Mouse (Mus musculus) MEL (cell line): Measurements from ENCODE around the gene Mtfp1. TPM values are rescaled to one million over a fixed set of nuclear protein-coding genes. Genes with fewer than 3 reads are reported as not detected.

Source experiments
- DNase-seq: peaks from one replicate; pipeline ENCODE4 v3.0.0; 2011; ENCODE audit warnings: low read depth, low spot score
- H3K27ac ChIP-seq: 2 replicates; pipeline ENCODE4 v1.5.1; 2012; ENCODE audit warnings: low read depth, mild to moderate bottlenecking, control low read depth, low read length, moderate library complexity; ENCODE audit not compliant: control insufficient read depth
- H3K27me3 ChIP-seq, 2 experiments: fragments of 150-350 bp in 1 of 2; sonication (generic) in 1 of 2; 2 replicates each; pipeline ENCODE4 v1.6.1; 2012; ENCODE audit warnings: low read length in 2 of 2, mild to moderate bottlenecking in 2 of 2, improper control_type of control experiment in 1 of 2, moderate library complexity in 1 of 2; ENCODE audit not compliant: insufficient read depth in 2 of 2, control insufficient read depth in 1 of 2
- H3K36me3 ChIP-seq, 2 experiments: 2 replicates each; pipeline ENCODE4 v1.6.1; 2012 to 2014; ENCODE audit warnings: low read length in 2 of 2, improper control_type of control experiment in 1 of 2, inconsistent platforms in 1 of 2, mild to moderate bottlenecking in 1 of 2; ENCODE audit not compliant: insufficient read depth in 2 of 2, control insufficient read depth in 1 of 2
- H3K4me1 ChIP-seq, 2 experiments: fragments of 150-350 bp in 1 of 2; sonication (generic) in 1 of 2; 2 replicates each; pipeline ENCODE4 v1.6.1; 2012; ENCODE audit warnings: low read length in 2 of 2, improper control_type of control experiment in 1 of 2, mild to moderate bottlenecking in 1 of 2; ENCODE audit not compliant: insufficient read depth in 2 of 2, control insufficient read depth in 1 of 2
- H3K4me3 ChIP-seq, 2 experiments: fragments of 150-350 bp in 1 of 2; sonication (generic) in 1 of 2; 2 replicates each; pipeline ENCODE4 v1.5.1; 2012; ENCODE audit warnings: low read depth in 2 of 2, low read length in 2 of 2, mild to moderate bottlenecking in 2 of 2, moderate library complexity in 2 of 2, control low read depth in 1 of 2, improper control_type of control experiment in 1 of 2; ENCODE audit not compliant: control insufficient read depth in 1 of 2, insufficient read depth in 1 of 2
- H3K79me2 ChIP-seq: 2 replicates; pipeline ENCODE4 v1.6.1; 2012; ENCODE audit warnings: mild to moderate bottlenecking, low read length, moderate library complexity; ENCODE audit not compliant: control insufficient read depth, poor library complexity, insufficient read depth
- H3K9ac ChIP-seq: 2 replicates; pipeline ENCODE4 v1.6.1; 2012; ENCODE audit warnings: low read depth, mild to moderate bottlenecking, control low read depth, low read length, moderate library complexity; ENCODE audit not compliant: control insufficient read depth, poor library complexity, severe bottlenecking
- H3K9me3 ChIP-seq: fragments of 150-350 bp; sonication (generic); replicated peaks from 2 replicates; pipeline ENCODE4 v1.6.1; 2012; ENCODE audit warnings: mild to moderate bottlenecking, low read length, improper control_type of control experiment, moderate library complexity; ENCODE audit not compliant: insufficient read depth
- BHLHE40 ChIP-seq: IDR thresholded peaks from 2 replicates; pipeline ENCODE4 v1.6.1; 2012; ENCODE audit warnings: low read depth, mild to moderate bottlenecking, inconsistent platforms, low read length, improper control_type of control experiment, borderline replicate concordance
- CHD2 ChIP-seq: IDR thresholded peaks from 2 replicates; pipeline ENCODE4 v1.6.1; 2011; ENCODE audit warnings: low read length, improper control_type of control experiment
- E2F4 ChIP-seq: IDR thresholded peaks from 2 replicates; pipeline ENCODE4 v1.6.1; 2011; ENCODE audit warnings: low read depth, low read length, improper control_type of control experiment, borderline replicate concordance
- EP300 ChIP-seq, 2 experiments: IDR thresholded peaks; 2 replicates each; pipeline ENCODE4 v1.6.1; 2011; ENCODE audit warnings: improper control_type of control experiment in 2 of 2, low read length in 2 of 2, low read depth in 1 of 2, mild to moderate bottlenecking in 1 of 2
- GATA1 ChIP-seq: IDR thresholded peaks from 2 replicates; pipeline ENCODE4 v1.6.1; 2011; ENCODE audit warnings: low read depth, low read length, improper control_type of control experiment
- HCFC1 ChIP-seq: IDR thresholded peaks from 2 replicates; pipeline ENCODE4 v1.6.1; 2012; ENCODE audit warnings: low read depth, mild to moderate bottlenecking, inconsistent platforms, low read length, improper control_type of control experiment, moderate library complexity
- JUND ChIP-seq: IDR thresholded peaks from 2 replicates; pipeline ENCODE4 v1.6.1; 2011; ENCODE audit warnings: low read depth, mild to moderate bottlenecking, improper control_type of control experiment, low read length
- MAX ChIP-seq: IDR thresholded peaks from 2 replicates; pipeline ENCODE4 v1.6.1; 2011; ENCODE audit warnings: low read length, improper control_type of control experiment
- MXI1 ChIP-seq: IDR thresholded peaks from 2 replicates; pipeline ENCODE4 v1.6.1; 2011; ENCODE audit warnings: mild to moderate bottlenecking, low read depth, low read length, improper control_type of control experiment
- MYB ChIP-seq: IDR thresholded peaks from 2 replicates; pipeline ENCODE4 v1.6.1; 2011; ENCODE audit warnings: mild to moderate bottlenecking, low read depth, low read length, improper control_type of control experiment
- MYC ChIP-seq: IDR thresholded peaks from 2 replicates; pipeline ENCODE4 v1.6.1; 2011; ENCODE audit warnings: low read depth, mild to moderate bottlenecking, low read length, improper control_type of control experiment, moderate library complexity
- NELFE ChIP-seq: IDR thresholded peaks from 2 replicates; pipeline ENCODE4 v1.6.1; 2011; ENCODE audit warnings: low read depth, low read length, improper control_type of control experiment
- NRF1 ChIP-seq: IDR thresholded peaks from 2 replicates; pipeline ENCODE4 v1.6.1; 2014; ENCODE audit warnings: low read depth, mild to moderate bottlenecking, inconsistent platforms, low read length, improper control_type of control experiment, moderate library complexity; ENCODE audit not compliant: poor library complexity, insufficient read depth, severe bottlenecking
- POLR2A ChIP-seq, 2 experiments: IDR thresholded peaks; 2 replicates each; pipeline ENCODE4 v1.6.1; 2011 to 2012; ENCODE audit warnings: low read length in 2 of 2, mild to moderate bottlenecking in 2 of 2, control low read depth in 1 of 2, improper control_type of control experiment in 1 of 2, low read depth in 1 of 2, moderate library complexity in 1 of 2; ENCODE audit not compliant: control insufficient read depth in 1 of 2, insufficient read depth in 1 of 2, poor library complexity in 1 of 2
- POLR2AphosphoS2 ChIP-seq: IDR thresholded peaks from 2 replicates; pipeline ENCODE4 v1.6.1; 2011; ENCODE audit warnings: low read length, improper control_type of control experiment
- RAD21 ChIP-seq: IDR thresholded peaks from 2 replicates; pipeline ENCODE4 v1.6.1; 2011; ENCODE audit warnings: mild to moderate bottlenecking, low read depth, low read length, improper control_type of control experiment
- RCOR1 ChIP-seq: IDR thresholded peaks from 2 replicates; pipeline ENCODE4 v1.6.1; 2012; ENCODE audit warnings: low read depth, mild to moderate bottlenecking, inconsistent platforms, low read length, improper control_type of control experiment
- SIN3A ChIP-seq: IDR thresholded peaks from 2 replicates; pipeline ENCODE4 v1.6.1; 2012; ENCODE audit warnings: low read length, improper control_type of control experiment, inconsistent platforms
- SMC3 ChIP-seq: IDR thresholded peaks from 2 replicates; pipeline ENCODE4 v1.6.1; 2011; ENCODE audit warnings: low read depth, low read length, improper control_type of control experiment
- TBP ChIP-seq: IDR thresholded peaks from 2 replicates; pipeline ENCODE4 v1.8.0; 2011; ENCODE audit warnings: low read depth, low read length, improper control_type of control experiment
- TCF12 ChIP-seq: IDR thresholded peaks from 2 replicates; pipeline ENCODE4 v1.6.1; 2014; ENCODE audit warnings: low read depth, mild to moderate bottlenecking, inconsistent platforms, low read length, improper control_type of control experiment, moderate library complexity
- UBTF ChIP-seq: IDR thresholded peaks from 2 replicates; pipeline ENCODE4 v1.6.1; 2012; ENCODE audit warnings: low read depth, mild to moderate bottlenecking, inconsistent platforms, low read length, improper control_type of control experiment, moderate library complexity, borderline replicate concordance; ENCODE audit not compliant: insufficient read depth
- USF1 ChIP-seq: IDR thresholded peaks from 2 replicates; pipeline ENCODE4 v1.6.1; 2014; ENCODE audit warnings: low read depth, mild to moderate bottlenecking, inconsistent platforms, low read length, improper control_type of control experiment, moderate library complexity
- ZC3H11A ChIP-seq: IDR thresholded peaks from 2 replicates; pipeline ENCODE4 v1.6.1; 2012; ENCODE audit warnings: low read depth, mild to moderate bottlenecking, inconsistent platforms, low read length, improper control_type of control experiment
- ZMIZ1 ChIP-seq: IDR thresholded peaks from 2 replicates; pipeline ENCODE4 v1.6.1; 2012; ENCODE audit warnings: low read depth, mild to moderate bottlenecking, inconsistent platforms, low read length, improper control_type of control experiment, moderate library complexity
- ZNF384 ChIP-seq: IDR thresholded peaks from 2 replicates; pipeline ENCODE4 v1.6.1; 2012; ENCODE audit warnings: low read depth, mild to moderate bottlenecking, inconsistent platforms, low read length, improper control_type of control experiment
- polyA plus RNA-seq, 2 experiments: library from polyadenylated mRNA; stranded (reverse) in 1 of 2; unstranded in 1 of 2; fragments of >175 nt in 1 of 2; fragments of >200 nt in 1 of 2; gene quantifications; 2 replicates each; pipeline versions ENCODE4 v1.2.1 to v1.2.4; 2012; ENCODE audit warnings: low replicate concordance in 2 of 2, low read depth in 1 of 2; ENCODE audit not compliant: insufficient read length in 2 of 2, insufficient read depth in 1 of 2, missing spikeins in 1 of 2
- total RNA-seq: library from RNA; depleted of rRNA; stranded (reverse); fragments of 300-350 nt; gene quantifications from 2 replicates; pipeline ENCODE4 v1.2.3, GENCODE M21; 2012

Mtfp1 gene
- total and polyA plus RNA-seq, 3 experiments, result 70.5 to 84.8 TPM; not detected in 1

DNA sequence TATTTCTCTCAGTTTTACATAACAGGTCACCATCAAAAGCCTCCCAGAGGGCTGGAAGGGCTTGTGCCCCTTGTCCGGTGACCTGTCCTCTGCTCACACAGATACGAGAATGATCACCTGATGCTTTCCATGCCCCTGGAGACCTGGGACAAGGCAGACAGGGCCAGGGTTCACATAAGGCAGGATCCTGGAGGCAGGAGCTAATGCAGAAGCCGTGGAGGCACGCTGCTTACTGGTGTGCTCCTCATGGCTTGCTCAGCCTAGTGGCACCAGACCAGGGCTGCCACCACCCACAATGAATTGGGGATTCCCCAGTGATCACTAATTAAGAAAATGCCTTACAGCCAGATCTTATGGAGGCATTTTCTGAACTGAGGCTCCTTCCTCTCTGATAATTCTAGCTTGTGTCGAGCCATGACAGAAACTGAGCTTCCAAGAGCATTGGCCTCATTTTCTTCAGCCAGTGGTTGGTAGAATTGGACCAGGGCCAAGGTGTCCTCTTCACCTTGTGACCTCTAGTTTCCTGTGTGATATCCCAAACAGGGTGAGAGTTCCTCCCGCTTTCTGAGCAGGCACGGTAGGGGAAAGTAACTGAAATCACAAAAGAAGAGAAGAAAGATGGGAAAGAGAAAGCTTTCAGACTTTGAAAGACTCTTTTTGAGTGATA lies 16.8 kb downstream of the Mtfp1 start:
- Histone ChIP-seq H3K36me3 (no peaks in the 10 kb centered on the region), H3K9ac (no peak overlapping the region), H3K79me2 (no peaks in the 10 kb centered on the region), H3K27ac (no peak overlapping the region), H3K4me1 (no peaks in the 10 kb centered on the region), H3K4me3 (no peak overlapping the region), H3K9me3 (no peaks in the 10 kb centered on the region), H3K27me3 (peaks cover 0 to 2% of the 10 kb centered on the region in 2 experiments; a peak in 1 of 4 replicates)
- TF ChIP-seq RCOR1 (no peak), NELFE (no peak), CHD2 (no peak), RAD21 (no peak), POLR2AphosphoS2 (no peak), ZMIZ1 (no peak), UBTF (no peak), NRF1 (no peak), USF1 (no peak), MAX (no peak), TBP (no peak), ZNF384 (no peak), BHLHE40 (no peak), MYB (no peak), SIN3A (no peak), GATA1 (no peak), POLR2A (IDR thresholded peaks at IDR 0.05; ENCODE audit: control insufficient read depth in 1 of 2, insufficient read depth in 1 of 2, low read depth in 1 of 2, low read length in 2 of 2, poor library complexity in 1 of 2) (no peak), E2F4 (no peak), ZC3H11A (no peak), HCFC1 (no peak)
- DNase-seq, result no peak

DNA sequence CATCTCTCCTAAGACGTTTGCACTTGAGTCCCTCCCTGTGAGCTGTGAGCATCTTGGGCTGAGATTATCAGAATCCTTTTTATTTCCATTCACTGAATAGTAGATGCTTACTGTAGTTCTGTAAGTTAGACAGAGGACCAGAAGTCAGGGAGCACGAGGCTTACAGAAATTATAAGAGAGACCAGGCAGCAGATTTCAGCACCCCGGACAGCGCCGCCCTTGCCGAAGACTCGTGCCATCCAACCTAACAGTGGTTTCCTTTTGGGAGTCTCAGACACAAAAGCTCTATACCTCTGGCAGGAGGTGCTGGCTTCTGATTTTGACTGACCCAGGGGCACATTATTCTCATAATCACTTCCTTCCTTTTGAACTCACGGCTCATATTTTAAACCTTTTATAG lies 18.6 kb downstream of the Mtfp1 start:
- Histone ChIP-seq H3K79me2 (no peaks in the 10 kb centered on the region), H3K4me3 (no peak overlapping the region), H3K9ac (no peak overlapping the region), H3K27ac (no peak overlapping the region), H3K36me3 (no peaks in the 10 kb centered on the region), H3K4me1 (no peaks in the 10 kb centered on the region), H3K27me3 (peaks cover 0 to 2% of the 10 kb centered on the region in 2 experiments; a peak in 1 of 4 replicates), H3K9me3 (no peaks in the 10 kb centered on the region)
- peak; percentile 84 for DNase-seq
- peak; percentile 92 for TF ChIP-seq SIN3A
- no peak for TF ChIP-seq MYB
- TF ChIP-seq MYC, result 0 out of 2 replicates have a peak, but pooled peaks have one; percentile 57
- peak; percentile 82 for TF ChIP-seq MAX
- no peak for TF ChIP-seq TBP
- TF ChIP-seq EP300 (IDR thresholded peaks at IDR 0.05; ENCODE audit: low read depth in 1 of 2, low read length in 2 of 2), result peak in 1 of 2 experiments; percentile 8; a peak in 1 of 4 replicates
- TF ChIP-seq SMC3, result 0 out of 2 replicates have a peak, but pooled peaks have one; percentile 16
- TF ChIP-seq TCF12, result 0 out of 2 replicates have a peak, but pooled peaks have one; percentile 7
- peak; percentile 96 for TF ChIP-seq MXI1
- TF ChIP-seq JUND, result no peak
- TF ChIP-seq HCFC1, result 0 out of 2 replicates have a peak, but pooled peaks have one; percentile 37
- peak; percentile 59; the same call in 1 of the 2 replicates for TF ChIP-seq BHLHE40
- TF ChIP-seq RCOR1, result 0 out of 2 replicates have a peak, but pooled peaks have one; percentile 7
